Mouse (Mus musculus) A20 (cell line): Measurements from ENCODE around the gene Scrt2.
"Not testable (repeated sequence)": the region's sequence is repeated elsewhere in the genome, so short reads cannot be mapped to it uniquely, and the experiment has no call there.

ENCODE experiments used
- DNase-seq: peaks from one replicate; pipeline ENCODE4 v3.0.0-alpha.2; 2011; ENCODE audit warnings: low read depth, low spot score

Scrt2 gene

GRCm38 (mm10) chr2:152080685-152081541 is at the start of gene Scrt2:
TSS of gene Scrt2 (plus strand) at chr2:152081529.
- peak; percentile 83 for DNase-seq

GRCm38 (mm10) chr2:152040101-152040500 is 41.2 kb upstream of the Scrt2 start:
- no peak for DNase-seq

GRCm38 (mm10) chr2:152047116-152048002 is 34.0 kb upstream of the Scrt2 start:
- DNase-seq, result no peak

GRCm38 (mm10) chr2:152048003-152048980 is 33.0 kb upstream of the Scrt2 start:
- no peak for DNase-seq

- DNase-seq, result no peak
Observed at GRCm38 (mm10) chr2:152048981-152049441, 32.3 kb upstream of the Scrt2 start.

- DNase-seq, result no peak
Observed at GRCm38 (mm10) chr2:152049611-152050270, 31.6 kb upstream of the Scrt2 start.

GRCm38 (mm10) chr2:152050316-152050715 is 31.0 kb upstream of the Scrt2 start:
- peak; percentile 11 for DNase-seq

GRCm38 (mm10) chr2:152051985-152052384 is 29.3 kb upstream of the Scrt2 start:
- DNase-seq, result peak; percentile 91

- no peak for DNase-seq
Observed at GRCm38 (mm10) chr2:152055406-152055805, 25.9 kb upstream of the Scrt2 start.

- DNase-seq, result no peak
Observed at GRCm38 (mm10) chr2:152056368-152057251, 24.7 kb upstream of the Scrt2 start.

- no peak for DNase-seq
Observed at GRCm38 (mm10) chr2:152057252-152057563, 24.1 kb upstream of the Scrt2 start.

GRCm38 (mm10) chr2:152062817-152063216 is 18.5 kb upstream of the Scrt2 start:
- DNase-seq, result not testable (repeated sequence)

- no peak for DNase-seq
Observed at GRCm38 (mm10) chr2:152068660-152069433, 12.5 kb upstream of the Scrt2 start.

- DNase-seq, result no peak
Observed at GRCm38 (mm10) chr2:152069434-152069786, 11.9 kb upstream of the Scrt2 start.

- no peak for DNase-seq
Observed at GRCm38 (mm10) chr2:152069941-152070340, 11.4 kb upstream of the Scrt2 start.

- DNase-seq, result no peak
Observed at GRCm38 (mm10) chr2:152074521-152074920, 6.8 kb upstream of the Scrt2 start.

- no peak for DNase-seq
Observed at GRCm38 (mm10) chr2:152075294-152075889, 5.9 kb upstream of the Scrt2 start.

- DNase-seq, result no peak
Observed at GRCm38 (mm10) chr2:152077337-152077736, 4.0 kb upstream of the Scrt2 start.
